Mouse (Mus musculus): ENCODE data around the gene Rnd2. TPM values are rescaled to one million over a fixed set of nuclear protein-coding genes. Genes with fewer than 3 reads are reported as not detected.
A peak's percentile ranks its signal among the peaks of the same experiment; 100 is the strongest.
"Not testable (repeated sequence)": the region's sequence is repeated elsewhere in the genome, so short reads cannot be mapped to it uniquely, and the experiment has no call there.

Rnd2 gene
- polyA plus RNA-seq, 1 experiment from 2014 or later: 2.0 TPM

DNA sequence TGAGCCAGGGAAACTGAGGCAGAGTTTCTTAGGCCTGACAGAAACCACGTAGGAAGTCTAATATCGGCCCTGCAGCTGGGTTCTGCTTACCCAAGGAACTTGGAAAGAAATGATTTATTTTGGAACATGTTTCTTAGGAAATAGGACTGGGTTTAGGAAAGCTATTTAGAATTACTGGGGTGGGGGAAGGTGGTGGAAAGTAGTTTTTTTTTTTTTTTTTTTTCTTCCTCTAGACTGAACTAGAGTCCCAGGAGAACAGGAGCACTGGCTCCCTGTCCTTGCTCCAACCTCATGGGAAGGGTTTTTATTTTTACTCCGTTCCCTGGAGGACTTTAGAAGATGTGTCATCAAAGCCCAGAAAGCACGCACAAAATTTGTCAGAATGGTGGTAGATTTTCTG is 4.4 kb downstream of the Rnd2 start:
- Histone ChIP-seq H3K4me3 (replicated peaks) (no peak overlapping the region), H3K27me3 (peaks cover 91% of the 10 kb centered on the region), H3K9me3 (replicated peaks) (no peaks in the 10 kb centered on the region), H3K36me3 (replicated peaks) (no peaks in the 10 kb centered on the region), H3K27ac (replicated peaks) (no peak overlapping the region), H3K4me2 (peak overlapping the region; percentile 94; the same call in 1 of the 2 replicates), H3K4me1 (replicated peaks) (peaks cover 49% of the 10 kb centered on the region), H3K9ac (no peak overlapping the region)
- WGBS (ENCODE audit: insufficient replicate concordance): 61% methylated on average over 4 of the region's 4 CpGs
- ATAC-seq (ENCODE audit: insufficient read depth): no peak

DNA sequence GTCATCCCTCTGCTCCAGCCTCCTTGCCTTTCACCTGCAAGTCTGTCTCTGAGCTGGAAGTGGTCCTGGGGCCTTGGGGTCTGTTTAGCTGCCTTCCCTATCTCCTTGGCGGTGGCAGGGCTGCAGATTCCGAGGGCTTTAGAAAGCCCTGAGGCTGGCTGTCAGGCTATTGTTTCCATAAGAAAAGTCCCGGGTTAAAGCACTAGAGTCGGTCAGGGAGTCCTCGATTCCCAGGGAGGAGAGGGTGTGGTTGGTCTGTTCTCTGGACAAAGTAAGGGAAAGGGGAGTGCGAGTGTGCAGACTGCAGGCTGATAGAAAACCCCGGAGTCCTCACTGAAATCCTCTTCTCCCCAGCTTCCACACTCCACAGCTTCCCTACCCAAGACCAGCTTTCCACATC is 5.4 kb downstream of the Rnd2 start:
- Histone ChIP-seq H3K4me2 (no peak overlapping the region), H3K27ac (replicated peaks) (no peak overlapping the region), H3K9me3 (replicated peaks) (no peaks in the 10 kb centered on the region), H3K36me3 (replicated peaks) (no peaks in the 10 kb centered on the region), H3K9ac (no peak overlapping the region), H3K27me3 (peaks cover 85% of the 10 kb centered on the region), H3K4me1 (replicated peaks) (peaks cover 38% of the 10 kb centered on the region), H3K4me3 (replicated peaks) (no peak overlapping the region)
- 61% methylated on average over 7 of the region's 7 CpGs for WGBS (ENCODE audit: insufficient replicate concordance)
- ATAC-seq (ENCODE audit: insufficient read depth): no peak

DNA sequence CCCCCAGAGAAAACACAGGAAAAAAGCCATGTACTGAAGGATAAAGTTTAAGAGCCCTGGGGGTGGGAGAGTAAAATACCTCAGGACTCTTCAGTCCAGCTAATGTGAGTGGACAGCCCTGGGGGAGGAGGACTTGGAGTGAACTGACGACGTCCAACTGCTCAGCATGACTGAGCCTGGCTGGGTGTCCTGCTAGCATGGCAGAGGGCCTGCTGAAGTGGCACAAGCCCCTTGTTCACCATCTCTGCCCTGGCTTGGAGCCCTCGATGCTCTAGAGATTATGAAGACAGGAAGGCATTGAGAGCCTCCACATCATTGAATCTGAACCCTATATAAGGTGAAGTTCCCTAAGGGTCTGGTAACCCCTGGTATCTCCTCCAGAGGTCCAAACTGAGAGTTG is 7.1 kb downstream of the Rnd2 start:
- H3K9me3 ChIP-seq (replicated peaks): no peaks in the 10 kb centered on the region
- no peak for ATAC-seq (ENCODE audit: insufficient read depth)
- no peak overlapping the region for H3K4me2 ChIP-seq
- no peaks in the 10 kb centered on the region for H3K36me3 ChIP-seq (replicated peaks)
- no peak overlapping the region for H3K4me3 ChIP-seq (replicated peaks)
- no peak overlapping the region for H3K27ac ChIP-seq (replicated peaks)
- H3K9ac ChIP-seq: no peak overlapping the region
- WGBS (ENCODE audit: insufficient replicate concordance): 62% methylated on average over 3 of the region's 3 CpGs
- peaks cover 22% of the 10 kb centered on the region for H3K4me1 ChIP-seq (replicated peaks)
- H3K27me3 ChIP-seq: peaks cover 67% of the 10 kb centered on the region

DNA sequence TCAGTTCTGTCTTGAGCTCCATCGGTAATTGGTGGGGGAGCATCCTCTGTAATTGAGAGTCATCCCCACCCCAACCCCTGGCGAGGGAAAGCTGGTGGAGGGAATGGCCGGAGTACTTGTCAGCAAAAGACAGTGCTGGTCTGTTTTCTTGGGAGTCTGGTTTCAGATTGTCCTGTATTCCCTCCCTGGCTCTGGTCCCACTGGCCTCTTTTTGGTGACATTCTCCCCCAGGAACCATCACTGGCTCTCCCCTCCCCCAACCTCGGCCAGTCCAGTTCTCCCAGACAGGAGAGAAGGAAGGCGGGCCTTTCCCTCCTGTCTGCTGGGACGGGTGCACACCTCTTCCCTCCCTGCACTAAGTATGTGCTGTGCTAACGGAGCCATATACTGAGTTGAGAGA is 7.5 kb downstream of the Rnd2 start:
- Histone ChIP-seq H3K4me2 (no peak overlapping the region), H3K36me3 (replicated peaks) (no peaks in the 10 kb centered on the region), H3K4me1 (replicated peaks) (peaks cover 18% of the 10 kb centered on the region), H3K9me3 (replicated peaks) (no peaks in the 10 kb centered on the region), H3K4me3 (replicated peaks) (no peak overlapping the region), H3K9ac (no peak overlapping the region), H3K27ac (replicated peaks) (no peak overlapping the region), H3K27me3 (peaks cover 63% of the 10 kb centered on the region)
- ATAC-seq (ENCODE audit: insufficient read depth): no peak
- 51% methylated on average over 7 of the region's 7 CpGs for WGBS (ENCODE audit: insufficient replicate concordance)

DNA sequence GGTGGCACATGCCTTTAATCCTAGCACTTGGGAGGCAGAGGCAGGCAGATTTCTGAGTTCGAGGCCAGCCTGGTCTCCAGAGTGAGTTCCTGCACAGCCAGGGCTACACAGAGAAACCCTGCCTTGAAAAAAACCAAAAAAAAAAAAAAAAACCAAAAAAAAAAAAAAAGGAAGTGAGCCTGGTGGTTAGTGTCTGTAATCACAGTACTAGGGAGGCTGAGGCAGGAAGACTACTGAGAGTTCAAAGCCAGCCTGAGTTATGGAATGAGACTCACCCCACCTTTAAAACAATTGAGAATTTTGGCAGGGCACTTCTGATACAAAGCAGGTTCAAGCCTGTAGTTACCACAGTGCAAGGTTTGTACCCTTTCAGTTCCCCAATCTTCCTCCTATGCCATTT is 8.9 kb downstream of the Rnd2 start:
- H3K4me1 ChIP-seq (replicated peaks); ATAC-seq (ENCODE audit: insufficient read depth); H3K4me2 ChIP-seq; H3K27ac ChIP-seq (replicated peaks); H3K9ac ChIP-seq; H3K4me3 ChIP-seq (replicated peaks); H3K36me3 ChIP-seq (replicated peaks); H3K9me3 ChIP-seq (replicated peaks): not testable (repeated sequence)
- WGBS (ENCODE audit: insufficient replicate concordance): 42% methylated on average over 1 of the region's 1 CpGs
- H3K27me3 ChIP-seq: peaks cover 50% of the 10 kb centered on the region

DNA sequence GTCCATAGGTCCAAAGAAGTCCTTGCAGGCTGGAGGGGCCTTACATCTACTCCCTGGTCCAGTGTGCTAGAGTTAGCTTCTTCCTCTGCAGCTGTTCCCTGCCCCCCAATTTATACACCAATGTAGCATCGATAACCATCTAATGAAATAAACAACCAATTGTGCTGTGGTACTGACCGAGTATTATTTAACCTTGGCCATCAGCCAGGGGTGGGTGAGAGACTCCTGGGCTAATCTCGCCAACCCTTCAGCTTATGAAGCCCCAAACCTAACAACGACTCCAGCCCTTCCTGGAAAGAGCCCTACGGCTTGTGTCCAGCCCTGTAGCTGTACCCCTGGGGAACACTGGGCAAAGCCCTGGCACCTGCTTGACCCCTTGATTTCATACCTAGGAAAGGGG is 9.5 kb downstream of the Rnd2 start:
- no peak overlapping the region for H3K9ac ChIP-seq
- WGBS (ENCODE audit: insufficient replicate concordance): 66% methylated on average over 5 of the region's 5 CpGs
- peaks cover 48% of the 10 kb centered on the region for H3K27me3 ChIP-seq
- no peak overlapping the region for H3K4me2 ChIP-seq
- H3K27ac ChIP-seq (replicated peaks): no peak overlapping the region
- peaks cover 5% of the 10 kb centered on the region for H3K4me1 ChIP-seq (replicated peaks)
- no peak overlapping the region for H3K4me3 ChIP-seq (replicated peaks)
- no peaks in the 10 kb centered on the region for H3K36me3 ChIP-seq (replicated peaks)
- no peaks in the 10 kb centered on the region for H3K9me3 ChIP-seq (replicated peaks)
- no peak for ATAC-seq (ENCODE audit: insufficient read depth)

DNA sequence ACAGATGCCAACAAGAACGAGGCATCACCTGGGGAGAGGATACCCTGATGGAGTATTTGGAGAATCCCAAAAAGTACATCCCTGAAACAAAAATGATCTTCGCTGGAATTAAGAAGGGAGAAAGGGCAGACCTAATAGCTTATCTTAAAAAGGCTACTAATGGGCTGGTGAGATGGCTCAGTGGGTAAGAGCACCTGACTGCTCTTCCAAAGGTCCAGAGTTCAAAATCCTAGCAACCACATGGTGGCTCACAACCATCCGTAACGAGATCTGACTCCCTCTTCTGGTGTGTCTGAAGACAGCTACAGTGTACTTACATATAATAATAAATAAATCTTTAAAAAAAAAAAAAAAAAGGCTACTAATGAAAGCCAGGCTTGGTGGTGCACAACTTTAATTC is 11.6 kb downstream of the Rnd2 start:
- not testable (repeated sequence) for H3K36me3 ChIP-seq (replicated peaks); ATAC-seq (ENCODE audit: insufficient read depth)

DNA sequence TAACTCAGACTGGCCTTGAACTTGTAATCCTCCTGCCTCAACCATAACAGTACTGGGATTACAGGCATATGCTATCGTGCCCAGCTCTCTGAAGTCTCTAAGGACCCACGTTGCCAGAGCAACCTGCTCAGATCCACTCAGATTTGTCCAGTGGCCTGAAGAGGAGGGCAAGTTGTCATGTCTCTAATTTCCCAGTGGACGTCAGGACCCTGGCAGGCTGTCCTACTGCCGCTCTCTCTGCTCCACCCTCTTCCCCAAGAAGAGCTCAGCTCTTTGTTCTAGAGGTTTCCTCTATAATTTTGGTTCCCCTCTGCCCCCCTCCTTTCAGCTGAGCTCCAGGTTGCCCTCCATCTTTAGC is 12.4 kb downstream of the Rnd2 start:
- 53% methylated on average over 4 of the region's 4 CpGs for WGBS (ENCODE audit: insufficient replicate concordance)
- no peaks in the 10 kb centered on the region for H3K9me3 ChIP-seq (replicated peaks)
- no peak overlapping the region for H3K4me2 ChIP-seq
- no peak overlapping the region for H3K4me3 ChIP-seq (replicated peaks)
- no peak for ATAC-seq (ENCODE audit: insufficient read depth)
- H3K9ac ChIP-seq: no peak overlapping the region
- H3K27me3 ChIP-seq: peaks cover 27% of the 10 kb centered on the region
- H3K4me1 ChIP-seq (replicated peaks): peaks cover 15% of the 10 kb centered on the region
- no peaks in the 10 kb centered on the region for H3K36me3 ChIP-seq (replicated peaks)
- no peak overlapping the region for H3K27ac ChIP-seq (replicated peaks)

More for the DNA sequence above, 11.6 kb downstream of the Rnd2 start:
- Histone ChIP-seq H3K27me3 (peaks cover 34% of the 10 kb centered on the region), H3K4me1 (replicated peaks) (peaks cover 15% of the 10 kb centered on the region)
- H3K9ac ChIP-seq; H3K4me2 ChIP-seq; H3K27ac ChIP-seq (replicated peaks); H3K4me3 ChIP-seq (replicated peaks); H3K9me3 ChIP-seq (replicated peaks): not testable (repeated sequence)
- WGBS (ENCODE audit: insufficient replicate concordance): 60% methylated on average over 4 of the region's 4 CpGs

DNA sequence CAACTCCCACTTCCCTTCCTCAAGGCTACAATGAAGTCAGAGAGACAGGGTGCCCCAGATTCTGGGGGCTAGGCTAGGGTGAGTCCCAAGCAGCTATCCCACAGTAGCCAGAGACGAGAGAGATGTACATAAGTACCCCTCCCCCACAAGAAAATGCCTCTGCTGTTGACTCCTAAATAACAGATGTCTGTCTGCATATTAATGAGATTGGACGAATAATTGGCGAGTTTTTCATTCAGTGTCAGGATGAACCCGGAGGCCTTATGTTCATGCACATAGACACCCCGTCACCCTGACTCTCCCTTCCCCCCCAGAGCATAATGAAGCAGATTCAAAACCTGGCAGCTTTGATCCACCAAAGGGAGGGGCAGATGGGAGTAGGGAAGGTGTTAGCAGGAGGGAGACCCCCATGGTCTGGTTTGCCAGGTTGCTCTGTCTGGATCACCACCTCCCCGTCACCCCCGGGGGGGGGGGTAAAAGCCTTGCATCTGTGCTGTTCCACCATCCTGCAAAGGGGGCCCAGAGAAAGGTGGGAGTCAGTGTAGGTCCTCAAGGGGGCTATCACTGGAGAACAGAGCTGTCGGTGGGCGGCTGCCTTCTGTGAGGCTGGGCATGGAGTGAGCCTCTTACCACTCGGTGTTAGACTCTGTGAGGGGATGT is 12.9 kb downstream of the Rnd2 start:
- Histone ChIP-seq H3K36me3 (replicated peaks) (no peaks in the 10 kb centered on the region), H3K4me2 (no peak overlapping the region), H3K27me3 (peaks cover 22% of the 10 kb centered on the region), H3K9ac (no peak overlapping the region), H3K4me1 (replicated peaks) (peaks cover 15% of the 10 kb centered on the region), H3K27ac (replicated peaks) (no peak overlapping the region), H3K4me3 (replicated peaks) (no peak overlapping the region), H3K9me3 (replicated peaks) (no peaks in the 10 kb centered on the region)
- no peak for ATAC-seq (ENCODE audit: insufficient read depth)
- WGBS (ENCODE audit: insufficient replicate concordance): 62% methylated on average over 10 of the region's 10 CpGs

DNA sequence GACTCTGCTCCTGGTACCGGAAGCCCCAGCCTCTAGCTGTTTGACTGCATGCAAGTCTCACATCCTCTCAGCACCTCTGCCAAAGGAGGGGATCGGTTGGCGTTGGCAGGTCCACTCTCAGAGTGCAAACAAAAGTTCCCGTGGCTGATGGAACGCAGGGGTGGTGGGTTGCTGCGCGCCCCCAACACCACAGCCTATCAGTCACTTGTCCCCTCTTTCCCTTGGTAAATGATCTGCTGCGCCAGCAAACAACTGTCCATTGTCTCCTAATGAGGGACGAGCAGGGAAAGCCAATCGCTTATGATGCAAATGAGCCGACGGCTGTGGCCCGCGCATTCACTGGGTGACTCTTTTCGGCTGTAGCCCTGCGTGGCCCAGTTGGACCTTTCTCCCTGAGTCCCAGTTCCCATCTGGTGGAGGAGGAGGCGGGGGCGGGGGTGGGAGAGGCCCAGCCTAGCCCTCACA is 14.4 kb downstream of the Rnd2 start:
- ATAC-seq (ENCODE audit: insufficient read depth): no peak
- Histone ChIP-seq H3K27ac (replicated peaks) (no peak overlapping the region), H3K9ac (no peak overlapping the region), H3K9me3 (replicated peaks) (no peaks in the 10 kb centered on the region), H3K4me1 (replicated peaks) (peaks cover 25% of the 10 kb centered on the region), H3K27me3 (peaks cover 12% of the 10 kb centered on the region), H3K36me3 (replicated peaks) (no peaks in the 10 kb centered on the region), H3K4me3 (replicated peaks) (no peak overlapping the region), H3K4me2 (peak overlapping the region; percentile 38)
- 35% methylated on average over 18 of the region's 18 CpGs for WGBS (ENCODE audit: insufficient replicate concordance)

DNA sequence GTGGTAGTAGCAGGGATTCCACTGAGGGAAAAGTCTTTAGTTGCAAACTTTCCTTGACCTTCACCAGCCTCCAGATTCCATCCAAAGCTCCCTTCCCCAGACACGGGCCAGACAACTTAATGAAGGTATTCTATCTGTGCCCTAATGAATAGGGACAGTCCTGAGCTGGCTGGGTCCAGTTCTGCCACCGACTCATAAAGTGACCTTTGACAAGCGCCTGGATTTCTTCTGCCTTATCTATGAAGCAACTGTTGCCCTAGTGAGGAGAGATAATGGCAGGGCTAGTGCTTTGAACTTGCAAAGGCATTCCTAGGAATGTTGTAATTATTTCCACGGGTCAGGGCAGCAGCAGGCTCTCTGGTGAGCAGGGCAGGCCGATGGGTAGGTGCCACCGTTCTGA is 16.1 kb downstream of the Rnd2 start:
- H3K4me1 ChIP-seq (replicated peaks): peaks cover 42% of the 10 kb centered on the region
- 31% methylated on average over 6 of the region's 6 CpGs for WGBS (ENCODE audit: insufficient replicate concordance)
- ATAC-seq (ENCODE audit: insufficient read depth): no peak

DNA sequence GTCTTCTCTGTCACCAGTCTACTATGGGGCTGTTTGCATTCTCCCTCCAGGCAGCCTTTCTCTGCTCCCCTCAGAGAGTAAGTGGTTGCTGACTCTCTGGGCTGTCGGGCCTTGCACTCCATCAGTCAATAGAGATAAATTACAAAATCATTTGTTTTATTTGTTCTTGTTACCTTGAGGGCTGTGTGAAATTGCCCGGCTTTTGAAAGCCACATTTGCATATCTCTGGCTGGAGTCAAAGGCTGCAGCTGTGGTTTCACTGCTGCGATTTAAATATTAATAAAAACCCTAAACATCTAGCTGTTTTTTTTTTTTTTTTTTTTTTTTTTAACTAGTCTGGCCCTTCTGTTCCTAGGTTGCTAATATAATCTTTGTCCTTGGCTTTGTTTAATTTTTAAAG is 19.0 kb downstream of the Rnd2 start:
- 27% methylated on average over 3 of the region's 3 CpGs for WGBS (ENCODE audit: insufficient replicate concordance)
- ATAC-seq (ENCODE audit: insufficient read depth): no peak
- no peak overlapping the region for H3K4me3 ChIP-seq (replicated peaks)
- H3K4me2 ChIP-seq: no peak overlapping the region
- H3K9ac ChIP-seq: no peak overlapping the region
- H3K36me3 ChIP-seq (replicated peaks): peaks cover 22% of the 10 kb centered on the region
- H3K27ac ChIP-seq (replicated peaks): no peak overlapping the region
- H3K4me1 ChIP-seq (replicated peaks): peaks cover 53% of the 10 kb centered on the region
- peaks cover 8% of the 10 kb centered on the region for H3K27me3 ChIP-seq
- H3K9me3 ChIP-seq (replicated peaks): no peaks in the 10 kb centered on the region

More for the DNA sequence above, 16.1 kb downstream of the Rnd2 start:
- Histone ChIP-seq H3K9ac (no peak overlapping the region), H3K4me3 (replicated peaks) (no peak overlapping the region), H3K27ac (replicated peaks) (no peak overlapping the region), H3K27me3 (peaks cover 8% of the 10 kb centered on the region), H3K4me2 (no peak overlapping the region), H3K9me3 (replicated peaks) (no peaks in the 10 kb centered on the region), H3K36me3 (replicated peaks) (no peaks in the 10 kb centered on the region)

All from liver, embryonic 15.5 days (tissue).